ENCODE assay signal across 19 mouse cellular contexts in the genomic region with DNA sequence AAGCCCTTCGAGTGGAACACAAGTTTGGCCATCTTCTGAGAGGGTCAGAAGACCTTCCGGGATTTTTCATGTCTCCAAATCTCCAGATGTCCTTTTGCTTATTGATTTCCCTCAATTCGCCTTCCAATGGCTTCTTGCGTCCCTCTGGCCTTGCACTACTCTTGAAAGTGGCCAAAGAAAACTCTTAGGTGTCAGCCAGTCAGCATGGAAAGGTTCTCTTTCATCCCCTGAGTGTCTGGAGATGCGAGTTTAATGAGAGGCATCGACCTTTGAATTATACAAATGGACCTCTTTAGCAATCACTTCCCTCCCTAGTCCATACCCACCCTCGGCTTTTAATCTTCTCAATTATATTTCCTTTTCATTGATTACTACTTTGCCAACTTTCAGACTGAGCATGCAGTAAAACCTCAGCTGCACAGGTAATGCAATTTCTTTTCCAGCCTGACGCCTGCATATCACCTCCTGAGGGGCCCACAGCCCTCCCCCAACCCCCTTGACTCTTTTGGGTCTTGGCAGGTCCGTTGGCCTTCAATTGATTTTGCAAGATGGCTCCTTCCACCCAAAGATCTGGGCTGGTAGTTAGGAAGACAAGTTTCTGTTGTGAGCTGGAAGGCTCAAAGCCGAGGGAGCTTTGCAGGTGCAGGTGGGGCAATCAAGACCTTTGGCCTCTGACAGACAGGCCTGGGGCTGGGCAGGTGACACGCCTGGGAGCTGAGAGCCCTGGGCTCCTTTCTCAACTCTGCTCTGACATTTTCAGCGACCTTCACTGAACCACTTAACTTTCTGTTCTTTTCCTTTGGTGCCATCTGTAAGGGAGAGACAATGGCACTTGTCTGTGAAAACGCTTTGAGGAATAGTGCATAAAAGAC.
DNase-seq lines count a peak whose midpoint lies in the region; ATAC-seq lines count a peak whose summit lies in the region.
"Had no signal": no experiment of that assay in that cellular context is flagged by ENCODE, and none has a peak within 500 bp of the region (broad histone marks: within the 10 kb centered on the region; RNA-seq: fewer than 3 reads in every experiment).

No protein-coding gene starts in this region.

- H3K4me1 ChIP-seq in kidney, embryonic 15.5 days, result peaks cover 44% of the 10 kb centered on the region
- H3K4me1 ChIP-seq in embryonic facial prominence, embryonic 12.5 days, result peaks cover 35% of the 10 kb centered on the region; the same call in 1 of the 2 replicates
- 0 out of 2 replicates have a peak, but pooled peaks cover 7% of the 10 kb centered on the region for H3K4me1 ChIP-seq in intestine, embryonic 16.5 days (ENCODE audit: control insufficient read depth, insufficient read depth, low read length)
- peaks cover 51% of the 10 kb centered on the region for H3K4me1 ChIP-seq in limb, embryonic 15.5 days

- H3K9me3 ChIP-seq in kidney, embryonic 15.5 days (replicated peaks), result no peaks in the 10 kb centered on the region
- no peaks in the 10 kb centered on the region for H3K9me3 ChIP-seq in embryonic facial prominence, embryonic 12.5 days
- H3K9me3 ChIP-seq in intestine, embryonic 16.5 days (ENCODE audit: control insufficient read depth, low read length), result no peaks in the 10 kb centered on the region
- no peaks in the 10 kb centered on the region for H3K9me3 ChIP-seq in limb, embryonic 15.5 days
- H3K9me3 ChIP-seq: forebrain, embryonic 13.5 days; hindbrain, embryonic 13.5 days had no signal

- WGBS in kidney, embryonic 15.5 days, result 70% methylated on average over 13 of the region's 13 CpGs
- WGBS in embryonic facial prominence, embryonic 12.5 days, result 76% methylated on average over 13 of the region's 13 CpGs
- WGBS in intestine, embryonic 16.5 days, result 76% methylated on average over 13 of the region's 13 CpGs
- 74% methylated on average over 13 of the region's 13 CpGs for WGBS in limb, embryonic 15.5 days

- no peak overlapping the region for H3K9ac ChIP-seq in kidney, embryonic 15.5 days
- no peak overlapping the region for H3K9ac ChIP-seq in embryonic facial prominence, embryonic 12.5 days
- H3K9ac ChIP-seq in intestine, embryonic 16.5 days (ENCODE audit: low read depth, low read length), result no peak overlapping the region
- no peak overlapping the region for H3K9ac ChIP-seq in limb, embryonic 15.5 days
- H3K9ac ChIP-seq: forebrain, embryonic 13.5 days; hindbrain, embryonic 13.5 days had no signal

- no peaks in the 10 kb centered on the region for H3K36me3 ChIP-seq in kidney, embryonic 15.5 days
- H3K36me3 ChIP-seq in embryonic facial prominence, embryonic 12.5 days, result no peaks in the 10 kb centered on the region
- no peaks in the 10 kb centered on the region for H3K36me3 ChIP-seq in intestine, embryonic 16.5 days (ENCODE audit: control insufficient read depth, insufficient read depth, low read length)
- H3K36me3 ChIP-seq in limb, embryonic 15.5 days, result no peaks in the 10 kb centered on the region
- H3K36me3 ChIP-seq: hindbrain, embryonic 13.5 days had no signal

- H3K4me3 ChIP-seq in kidney, embryonic 15.5 days (replicated peaks), result no peak overlapping the region
- no peak overlapping the region for H3K4me3 ChIP-seq in embryonic facial prominence, embryonic 12.5 days
- H3K4me3 ChIP-seq in intestine, embryonic 16.5 days (ENCODE audit: low read length), result no peak overlapping the region
- no peak overlapping the region for H3K4me3 ChIP-seq in limb, embryonic 15.5 days
- H3K4me3 ChIP-seq: forebrain, embryonic 13.5 days; hindbrain, embryonic 13.5 days; megakaryocyte, embryonic 14.5 days had no signal

- ATAC-seq in kidney, embryonic 15.5 days (replicated peaks; ENCODE audit: low FRiP score), result no peak
- ATAC-seq in embryonic facial prominence, embryonic 12.5 days (ENCODE audit: insufficient number of reproducible peaks, insufficient read depth, low FRiP score, low TSS enrichment), result no peak
- peak; percentile 96 for ATAC-seq in intestine, embryonic 16.5 days
- no peak for ATAC-seq in limb, embryonic 15.5 days (ENCODE audit: insufficient number of reproducible peaks, low FRiP score, low TSS enrichment, low read depth)
- ATAC-seq: forebrain, embryonic 13.5 days; inflammation-experienced regulatory T-cells, adult 6 months; midbrain, embryonic 16.5 days had no signal

- no peaks in the 10 kb centered on the region for H3K27me3 ChIP-seq in kidney, embryonic 15.5 days
- no peaks in the 10 kb centered on the region for H3K27me3 ChIP-seq in embryonic facial prominence, embryonic 12.5 days
- H3K27me3 ChIP-seq in intestine, embryonic 16.5 days (replicated peaks; ENCODE audit: control insufficient read depth, insufficient read depth, low read length), result no peaks in the 10 kb centered on the region
- H3K27me3 ChIP-seq in limb, embryonic 15.5 days, result no peaks in the 10 kb centered on the region
- H3K27me3 ChIP-seq: forebrain, embryonic 13.5 days; hindbrain, embryonic 13.5 days had no signal

- peak overlapping the region; percentile 81; the same call in 1 of the 2 replicates for H3K27ac ChIP-seq in kidney, embryonic 15.5 days
- peak overlapping the region; percentile 83 for H3K27ac ChIP-seq in embryonic facial prominence, embryonic 12.5 days
- H3K27ac ChIP-seq in intestine, embryonic 16.5 days (ENCODE audit: low read length), result peak overlapping the region; percentile 42; the same call in 1 of the 2 replicates
- peak overlapping the region; percentile 87 for H3K27ac ChIP-seq in limb, embryonic 15.5 days
- H3K27ac ChIP-seq: forebrain, embryonic 13.5 days; hindbrain, embryonic 13.5 days; stomach, postnatal 0 days had no signal

- no peak for DNase-seq in kidney, adult 9 months
- DNase-seq in retina, postnatal 1 day, result no peak
- DNase-seq in adipocyte (ENCODE audit: low spot score), result no peak
- DNase-seq: adrenal gland, adult 8-10 months; cerebellum, adult 9-11 months; gastrocnemius, postnatal 10 days; kidney, postnatal 14 days; lung, adult 2 months; right cerebral cortex, adult 18-20 months had no signal

- H3K4me2 ChIP-seq in kidney, embryonic 15.5 days, result no peak overlapping the region
- H3K4me2 ChIP-seq in embryonic facial prominence, embryonic 12.5 days (replicated peaks), result no peak overlapping the region
- H3K4me2 ChIP-seq in intestine, embryonic 16.5 days (ENCODE audit: low read depth, low read length), result no peak overlapping the region
- H3K4me2 ChIP-seq in limb, embryonic 15.5 days, result no peak overlapping the region
- H3K4me2 ChIP-seq: forebrain, embryonic 13.5 days; hindbrain, embryonic 13.5 days had no signal
